Comparison of ENCODE assay signal across 15 mouse cellular contexts in the genomic region with DNA sequence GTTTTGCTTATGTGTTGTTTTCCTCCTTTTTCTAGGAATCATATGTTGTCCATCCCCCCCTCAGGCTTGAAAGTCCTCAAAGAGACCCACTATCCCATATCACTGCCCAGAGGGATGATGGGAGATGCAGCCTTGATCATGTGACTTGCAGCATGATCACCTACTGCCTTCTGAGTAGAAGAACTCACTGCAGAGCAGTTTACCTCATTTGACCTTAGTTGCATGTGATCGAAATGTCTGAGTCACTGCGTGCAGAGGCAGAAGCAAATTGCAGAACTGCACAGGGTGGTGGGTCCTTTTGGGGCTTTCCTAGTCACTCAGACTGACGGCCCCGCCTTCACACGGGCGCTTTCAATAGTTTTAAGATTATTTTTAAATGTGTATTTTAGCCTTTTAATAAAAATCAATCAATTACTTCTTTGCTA.
DNase-seq lines count a peak whose midpoint lies in the region; ATAC-seq and TF ChIP-seq lines count a peak whose summit lies in the region.
"Had no signal": no experiment of that assay in that cellular context is flagged by ENCODE, and none has a peak within 500 bp of the region (broad histone marks: within the 10 kb centered on the region; RNA-seq: fewer than 3 reads in every experiment).

No protein-coding gene starts in this region.

- H3K27me3 ChIP-seq in liver, adult 2 months (ENCODE audit: control insufficient read depth, insufficient read depth, low read length), result no peaks in the 10 kb centered on the region
- H3K27me3 ChIP-seq in liver, embryonic 12.5 days (replicated peaks), result peaks cover 8% of the 10 kb centered on the region; the same call in 1 of the 2 replicates
- no peaks in the 10 kb centered on the region for H3K27me3 ChIP-seq in splenic B cell, adult 2 months (ENCODE audit: control insufficient read depth, insufficient read depth, low read length, poor library complexity, severe bottlenecking)
- no peaks in the 10 kb centered on the region for H3K27me3 ChIP-seq in midbrain, embryonic 11.5 days (ENCODE audit: control insufficient read depth, insufficient read depth, low read length)
- H3K27me3 ChIP-seq in lung, postnatal 0 days (replicated peaks; ENCODE audit: insufficient read depth, low read length), result no peaks in the 10 kb centered on the region
- H3K27me3 ChIP-seq: heart, embryonic 15.5 days; hindbrain, embryonic 12.5 days; limb, embryonic 15.5 days; midbrain, embryonic 15.5 days; neural tube, embryonic 13.5 days had no signal

- H3K4me2 ChIP-seq in liver, embryonic 12.5 days, result no peak overlapping the region
- no peak overlapping the region for H3K4me2 ChIP-seq in midbrain, embryonic 11.5 days
- no peak overlapping the region for H3K4me2 ChIP-seq in lung, postnatal 0 days (replicated peaks; ENCODE audit: low read depth, low read length)
- H3K4me2 ChIP-seq: heart, embryonic 15.5 days; hindbrain, embryonic 12.5 days; limb, embryonic 15.5 days; midbrain, embryonic 15.5 days; neural tube, embryonic 13.5 days had no signal

- no peak overlapping the region for H3K4me3 ChIP-seq in liver, adult 2 months (ENCODE audit: insufficient read depth, low read depth, low read length)
- H3K4me3 ChIP-seq in liver, embryonic 12.5 days, result no peak overlapping the region
- H3K4me3 ChIP-seq in midbrain, embryonic 11.5 days (ENCODE audit: low read depth, low read length), result no peak overlapping the region
- no peak overlapping the region for H3K4me3 ChIP-seq in lung, postnatal 0 days (ENCODE audit: low read depth, low read length)
- H3K4me3 ChIP-seq: heart, embryonic 15.5 days; hindbrain, embryonic 12.5 days; limb, embryonic 15.5 days; midbrain, embryonic 15.5 days; neural tube, embryonic 13.5 days had no signal

- TF ChIP-seq EP300 in lung, postnatal 0 days (IDR thresholded peaks at IDR 0.05), result no peak

- peaks cover 6% of the 10 kb centered on the region; the same call in 1 of the 2 replicates for H3K36me3 ChIP-seq in liver, adult 2 months (ENCODE audit: control insufficient read depth, insufficient read depth, low read length)
- H3K36me3 ChIP-seq in liver, embryonic 12.5 days, result peaks cover 66% of the 10 kb centered on the region
- no peaks in the 10 kb centered on the region for H3K36me3 ChIP-seq in splenic B cell, adult 2 months (ENCODE audit: control insufficient read depth, insufficient read depth, low read length, poor library complexity, severe bottlenecking)
- H3K36me3 ChIP-seq in midbrain, embryonic 11.5 days (ENCODE audit: control insufficient read depth, insufficient read depth, low read length), result peaks cover 14% of the 10 kb centered on the region; the same call in 1 of the 2 replicates
- no peaks in the 10 kb centered on the region for H3K36me3 ChIP-seq in lung, postnatal 0 days (ENCODE audit: insufficient read depth, low read length)

- DNase-seq in liver, adult 2 months (ENCODE audit: extremely low read depth, low read depth, low spot score), result peak; percentile 33
- peak; percentile 39 for DNase-seq in NIH3T3 (ENCODE audit: low read depth)
- DNase-seq in splenic B cell, adult 2 months (ENCODE audit: low read depth, low spot score), result peak; percentile 77
- no peak for DNase-seq in left cerebral cortex, postnatal 4 days
- DNase-seq in midbrain, embryonic 11.5 days (ENCODE audit: low spot score, missing footprints), result no peak
- no peak for DNase-seq in lung, postnatal 0 days (ENCODE audit: low spot score)
- DNase-seq: adrenal gland, postnatal 25 days had no signal

- no peaks in the 10 kb centered on the region for H3K79me2 ChIP-seq in liver, adult 2 months (ENCODE audit: control insufficient read depth, insufficient read depth, low read length)

- 83% methylated on average over 6 of the region's 6 CpGs for WGBS in liver, adult 2 months
- WGBS in liver, embryonic 12.5 days (ENCODE audit: insufficient replicate concordance), result 74% methylated on average over 6 of the region's 6 CpGs
- 95% methylated on average over 6 of the region's 6 CpGs for WGBS in midbrain, embryonic 11.5 days
- WGBS in lung, postnatal 0 days, result 91% methylated on average over 6 of the region's 6 CpGs

- no peaks in the 10 kb centered on the region for H3K4me1 ChIP-seq in liver, adult 2 months (ENCODE audit: control insufficient read depth, insufficient read depth, low read length)
- peaks cover 56% of the 10 kb centered on the region for H3K4me1 ChIP-seq in liver, embryonic 12.5 days
- no peaks in the 10 kb centered on the region for H3K4me1 ChIP-seq in midbrain, embryonic 11.5 days (ENCODE audit: control insufficient read depth, insufficient read depth, low read length)
- no peaks in the 10 kb centered on the region for H3K4me1 ChIP-seq in lung, postnatal 0 days (ENCODE audit: insufficient read depth, low read depth, low read length)
- H3K4me1 ChIP-seq: midbrain, embryonic 15.5 days had no signal

- TF ChIP-seq POLR2A in liver, adult 2 months (IDR thresholded peaks at IDR 0.05; ENCODE audit: extremely low read depth, insufficient read depth, low read length), result no peak

- no peak overlapping the region for H3K27ac ChIP-seq in liver, adult 2 months (replicated peaks; ENCODE audit: insufficient read depth, low read depth, low read length)
- no peak overlapping the region for H3K27ac ChIP-seq in liver, embryonic 12.5 days
- H3K27ac ChIP-seq in midbrain, embryonic 11.5 days (ENCODE audit: low read depth, low read length), result no peak overlapping the region
- no peak overlapping the region for H3K27ac ChIP-seq in lung, postnatal 0 days (ENCODE audit: low read length)
- H3K27ac ChIP-seq: heart, embryonic 15.5 days; hindbrain, embryonic 12.5 days; limb, embryonic 15.5 days; midbrain, embryonic 15.5 days; neural tube, embryonic 13.5 days had no signal

- intact Hi-C loops in left cerebral cortex, postnatal 4 days (cut with DNase I), result no loop called here

- no peak overlapping the region for H3K9ac ChIP-seq in liver, adult 2 months (ENCODE audit: low read depth, low read length)
- H3K9ac ChIP-seq in liver, embryonic 12.5 days, result no peak overlapping the region
- no peak overlapping the region for H3K9ac ChIP-seq in midbrain, embryonic 11.5 days (ENCODE audit: low read length)
- no peak overlapping the region for H3K9ac ChIP-seq in lung, postnatal 0 days (replicated peaks; ENCODE audit: low read depth)
- H3K9ac ChIP-seq: heart, embryonic 15.5 days; hindbrain, embryonic 12.5 days; limb, embryonic 15.5 days; midbrain, embryonic 15.5 days; neural tube, embryonic 13.5 days had no signal

- H3K9me3 ChIP-seq in liver, embryonic 12.5 days (replicated peaks), result no peaks in the 10 kb centered on the region
- H3K9me3 ChIP-seq in midbrain, embryonic 11.5 days (ENCODE audit: control insufficient read depth, low read length), result no peaks in the 10 kb centered on the region
- no peaks in the 10 kb centered on the region for H3K9me3 ChIP-seq in lung, postnatal 0 days (ENCODE audit: low read length)
- H3K9me3 ChIP-seq: heart, embryonic 15.5 days; hindbrain, embryonic 12.5 days; limb, embryonic 15.5 days; midbrain, embryonic 15.5 days; neural tube, embryonic 13.5 days had no signal

- TF ChIP-seq CTCF in liver, adult 2 months (IDR thresholded peaks at IDR 0.05; ENCODE audit: low read depth, low read length), result no peak
- TF ChIP-seq CTCF in lung, postnatal 0 days (IDR thresholded peaks at IDR 0.05), result no peak

- ATAC-seq in liver, embryonic 12.5 days, result no peak
- peak; percentile 38 for ATAC-seq in inflammation-experienced regulatory T-cells, adult 6 months
- ATAC-seq in midbrain, embryonic 11.5 days (ENCODE audit: low FRiP score), result no peak
- no peak for ATAC-seq in lung, postnatal 0 days
- ATAC-seq: forebrain, embryonic 16.5 days; midbrain, embryonic 15.5 days had no signal

Comparison
In these comparisons a context has a peak if more than half of its experiments do, and no peak if none do; other contexts are left out.
1. DNase-seq: peak in liver, adult 2 months (single experiment), NIH3T3 (single experiment) and splenic B cell, adult 2 months (single experiment); none in left cerebral cortex, postnatal 4 days (single experiment), midbrain, embryonic 11.5 days (single experiment) and lung, postnatal 0 days (single experiment).